Mouse (Mus musculus): Measurements from ENCODE around the gene Ppil3. TPM values are rescaled to one million over a fixed set of nuclear protein-coding genes. Genes with fewer than 3 reads are reported as not detected.

Ppil3 gene
- polyA plus RNA-seq, 1 experiment from 2014 or later: 56.3 TPM

DNA sequence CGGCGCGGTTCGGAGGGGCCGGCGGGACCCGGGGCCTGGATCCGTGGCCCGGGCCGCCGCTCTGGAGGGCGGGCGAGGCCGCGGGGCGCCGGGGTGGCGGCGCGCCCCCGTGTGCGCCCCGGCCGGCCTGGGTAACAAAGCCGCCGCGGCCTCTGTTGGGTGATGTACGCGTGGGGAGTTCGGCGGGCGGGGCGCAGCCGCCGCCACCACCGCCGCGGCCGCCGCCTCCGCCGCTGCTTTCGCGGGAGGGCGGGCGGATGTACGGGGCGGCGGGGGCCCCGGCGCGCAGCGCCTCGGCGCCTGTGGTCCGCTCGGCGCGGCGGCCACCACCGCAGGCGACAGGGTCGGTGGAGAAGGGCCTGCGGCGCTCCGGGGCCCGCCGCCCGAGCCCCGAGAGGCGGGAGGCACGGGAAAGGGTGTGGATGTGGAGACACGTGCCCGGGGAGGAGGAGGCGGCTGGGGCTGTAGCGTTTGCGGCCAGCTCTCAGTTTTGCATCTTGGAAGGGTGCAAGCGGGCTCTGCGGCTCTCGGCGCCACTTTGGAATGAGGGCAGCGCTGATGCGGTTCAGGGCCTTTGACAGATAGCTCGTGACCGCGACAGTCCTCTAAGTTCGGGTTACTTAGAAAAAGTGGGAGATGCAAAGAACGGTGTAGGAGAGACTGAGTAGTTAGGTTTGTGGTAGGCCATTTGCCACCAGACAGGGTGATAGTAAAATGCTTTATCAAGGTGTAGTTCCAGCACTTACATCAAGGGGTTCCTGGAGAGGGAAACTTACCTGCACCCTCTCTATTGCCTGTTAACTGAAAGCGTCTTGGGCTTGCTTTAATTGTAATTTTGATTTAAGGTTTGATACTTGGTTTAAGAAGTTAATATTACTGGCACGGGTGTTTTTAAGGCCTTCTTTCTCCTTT lies 51.7 kb downstream of the Ppil3 start:
- CTCF ChIA-PET: interaction anchor here (1.0 kb wide), 2 partner anchors 10 to 29 kb away, joined by 3 read pairs; no protein-coding TSS in a partner anchor
- no peak for DNase-seq (ENCODE audit: low read depth, low spot score)
- in situ Hi-C loops (cut with MboI; ENCODE audit: low pct_unique_long_range_greater_than_20kb): no loop called here

DNA sequence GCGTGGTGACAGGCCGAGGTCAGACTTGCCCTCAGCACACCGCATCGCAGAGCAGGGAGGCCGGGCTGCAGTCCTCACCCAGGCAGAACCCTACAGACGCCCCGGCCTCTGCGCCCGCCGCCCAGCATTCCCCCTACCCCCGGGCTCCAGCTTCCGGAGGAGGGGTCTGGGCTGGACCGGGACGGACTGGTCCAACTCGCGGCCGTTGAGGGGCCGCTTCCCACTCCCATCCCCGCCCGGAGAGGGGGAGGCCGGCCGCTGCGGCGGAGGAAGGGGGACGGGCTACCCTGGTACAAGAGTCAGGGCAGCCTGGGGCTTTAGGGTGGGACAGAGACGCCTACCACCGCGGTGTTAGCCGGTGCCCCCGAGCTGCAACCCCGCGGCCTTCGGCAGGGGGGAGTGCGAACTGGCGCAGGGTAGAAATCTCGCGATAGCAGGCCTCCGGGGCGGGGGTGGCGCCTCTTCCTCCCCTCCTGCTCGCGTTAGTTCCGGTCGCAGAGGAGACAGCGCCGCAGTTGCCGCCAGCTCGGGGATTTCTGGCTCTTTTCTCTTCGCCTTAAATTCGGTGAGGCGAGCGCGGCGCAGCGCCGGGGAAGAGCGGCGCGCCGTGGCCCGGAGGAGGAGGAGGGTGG lies 52.5 kb downstream of the Ppil3 start, which contains the start of gene Bzw1:
Gene Bzw1 (plus strand): TSS at position 247 of the 632 bp plus-strand sequence.
- ChIA-PET POLR2A (interaction anchor here (1.3 to 1.7 kb wide), 3 partner anchors 10 to 31 kb away, joined by 5 to 7 read pairs (median 5); partner anchors contain the start of gene Clk1), CTCF (no interaction called here)
- H3K27me3 ChIP-seq: no peaks in the 10 kb centered on the region
- peak; percentile 88 for ATAC-seq
- TF ChIP-seq CTCF (IDR thresholded peaks at IDR 0.05): peak; percentile 4
- DNase-seq (ENCODE audit: low read depth, low spot score): peak; percentile 69
- in situ Hi-C loops (cut with MboI; ENCODE audit: low pct_unique_long_range_greater_than_20kb): no loop called here

More for the DNA sequence above, 51.7 kb downstream of the Ppil3 start:
- POLR2A ChIA-PET: interaction anchor here (0.6 to 1.7 kb wide), 6 partner anchors 9 to 641 kb away, joined by 4 to 7 read pairs (median 5); partner anchors contain the start of gene Clk1
- no peaks in the 10 kb centered on the region for H3K27me3 ChIP-seq
- TF ChIP-seq CTCF (IDR thresholded peaks at IDR 0.05): peak; percentile 16
- peak; percentile 71 for ATAC-seq

GRCm38 (mm10) chr1:58392268-58392651 lies 53.0 kb downstream of the Ppil3 start:
- POLR2A ChIA-PET: interaction anchor here (1.3 to 1.4 kb wide), 2 partner anchors 11 to 32 kb away, joined by 5 to 7 read pairs; partner anchors contain the start of gene Clk1
- in situ Hi-C loops (cut with MboI; ENCODE audit: low pct_unique_long_range_greater_than_20kb): no loop called here
- no peak for TF ChIP-seq CTCF (IDR thresholded peaks at IDR 0.05)
- no peak for ATAC-seq
- no peaks in the 10 kb centered on the region for H3K27me3 ChIP-seq
- CTCF ChIA-PET: no interaction called here
- no peak for DNase-seq (ENCODE audit: low read depth, low spot score)

GRCm38 (mm10) chr1:58391421-58392267 lies 53.6 kb downstream of the Ppil3 start:
- ATAC-seq: no peak
- H3K27me3 ChIP-seq: no peaks in the 10 kb centered on the region
- peak; percentile 23 for TF ChIP-seq CTCF (IDR thresholded peaks at IDR 0.05)
- no peak for DNase-seq (ENCODE audit: low read depth, low spot score)
- in situ Hi-C loops (cut with MboI; ENCODE audit: low pct_unique_long_range_greater_than_20kb): no loop called here
- ChIA-PET POLR2A (interaction anchor here (1.3 kb wide), 1 partner anchor 11 kb away, joined by 7 read pairs; no protein-coding TSS in a partner anchor), CTCF (no interaction called here)

GRCm38 (mm10) chr1:58382586-58383281 lies 62.6 kb downstream of the Ppil3 start:
- in situ Hi-C loops (cut with MboI; ENCODE audit: low pct_unique_long_range_greater_than_20kb): no loop called here
- no peak for DNase-seq (ENCODE audit: low read depth, low spot score)
- ATAC-seq: no peak
- ChIA-PET CTCF (interaction anchor here (1.3 kb wide), 1 partner anchor 16 kb away, joined by 5 read pairs; no protein-coding TSS in a partner anchor), POLR2A (interaction anchor here (0.6 kb wide), 1 partner anchor 79 kb away, joined by 4 read pairs; no protein-coding TSS in a partner anchor)
- no peak for TF ChIP-seq CTCF (IDR thresholded peaks at IDR 0.05)
- no peaks in the 10 kb centered on the region for H3K27me3 ChIP-seq

Other genes starting within 250 kb of the Ppil3 start
- gene Aox4, start 235.1 kb downstream of the Ppil3 start, polyA plus RNA-seq (2021): not detected
- 0.03 TPM for gene Aox2, start 167.2 kb downstream of the Ppil3 start, polyA plus RNA-seq (2021)
- 205 TPM for gene Bzw1, start 52.6 kb downstream of the Ppil3 start, polyA plus RNA-seq (2021)
- gene Clk1, start 21.4 kb downstream of the Ppil3 start, polyA plus RNA-seq (2021): 109 TPM
- 25.5 TPM for gene Nif3l1, start 335 bp downstream of the Ppil3 start, polyA plus RNA-seq (2021)
- 31.8 TPM for gene Orc2, start 59.6 kb upstream of the Ppil3 start, polyA plus RNA-seq (2021)
- gene Fam126b, start 140.8 kb upstream of the Ppil3 start, polyA plus RNA-seq (2021): 7.0 TPM
- gene Ndufb3, start 140.9 kb upstream of the Ppil3 start, polyA plus RNA-seq (2021): 159 TPM

All from Patski (cell line).